Mouse (Mus musculus): ENCODE data around the gene Cmss1.
A peak's percentile ranks its signal among the peaks of the same experiment; 100 is the strongest.

Cmss1 gene

GRCm38 (mm10) chr16:57606444-57607227, at the start of gene Cmss1:
Gene Cmss1, minus strand, starts transcription at chr16:57606864.
- DNase-seq = peak; percentile 89 to 90

GRCm38 (mm10) chr16:57649888-57650287, 43.2 kb upstream of the Cmss1 start:
- peak; percentile 57 to 77 for DNase-seq

GRCm38 (mm10) chr16:57641346-57641885, 34.8 kb upstream of the Cmss1 start:
- no peak for DNase-seq

GRCm38 (mm10) chr16:57634766-57635165, 28.1 kb upstream of the Cmss1 start:
- no peak for DNase-seq

- DNase-seq = peak; percentile 74 to 84
Measured at GRCm38 (mm10) chr16:57634191-57634590, 27.5 kb upstream of the Cmss1 start.

GRCm38 (mm10) chr16:57611768-57612167, 5.1 kb upstream of the Cmss1 start:
- DNase-seq = peak in 1 of 2 experiments; percentile 63

GRCm38 (mm10) chr16:57601031-57601430, 5.6 kb downstream of the Cmss1 start:
- no peak for DNase-seq

GRCm38 (mm10) chr16:57597295-57597957, 9.2 kb downstream of the Cmss1 start:
- no peak for DNase-seq

GRCm38 (mm10) chr16:57593422-57594157, 13.1 kb downstream of the Cmss1 start:
- peak in 1 of 2 experiments; percentile 59 for DNase-seq

GRCm38 (mm10) chr16:57585201-57585600, 21.5 kb downstream of the Cmss1 start:
- DNase-seq = no peak

- DNase-seq = peak; percentile 36 to 72
Measured at GRCm38 (mm10) chr16:57582008-57582407, 24.7 kb downstream of the Cmss1 start.

- peak in 1 of 2 experiments; percentile 46 for DNase-seq
Measured at GRCm38 (mm10) chr16:57580041-57580440, 26.6 kb downstream of the Cmss1 start.

GRCm38 (mm10) chr16:57577519-57577918, 29.1 kb downstream of the Cmss1 start:
- DNase-seq = no peak

GRCm38 (mm10) chr16:57575764-57576388, 30.8 kb downstream of the Cmss1 start:
- DNase-seq = no peak

GRCm38 (mm10) chr16:57573831-57574230, 32.8 kb downstream of the Cmss1 start:
- no peak for DNase-seq

- no peak for DNase-seq
Measured at GRCm38 (mm10) chr16:57570789-57571311, 35.8 kb downstream of the Cmss1 start.

GRCm38 (mm10) chr16:57568648-57569404, 37.8 kb downstream of the Cmss1 start:
- DNase-seq = no peak

GRCm38 (mm10) chr16:57566215-57566614, 40.4 kb downstream of the Cmss1 start:
- peak in 1 of 2 experiments; percentile 51 for DNase-seq

GRCm38 (mm10) chr16:57564807-57565206, 41.9 kb downstream of the Cmss1 start:
- no peak for DNase-seq

- DNase-seq = no peak
Measured at GRCm38 (mm10) chr16:57563453-57563852, 43.2 kb downstream of the Cmss1 start.

- DNase-seq = no peak
Measured at GRCm38 (mm10) chr16:57560185-57560584, 46.5 kb downstream of the Cmss1 start.

GRCm38 (mm10) chr16:57558258-57558657, 48.4 kb downstream of the Cmss1 start:
- no peak for DNase-seq

All from kidney, postnatal 25 days (tissue).